Mouse (Mus musculus) neural tube, embryonic 12.5 days (tissue): Measurements from ENCODE around the gene Slc35f5. TPM values are rescaled to one million over a fixed set of nuclear protein-coding genes. Genes with fewer than 3 reads are reported as not detected.
A peak's percentile ranks its signal among the peaks of the same experiment; 100 is the strongest.
"Not testable (repeated sequence)": the region's sequence is repeated elsewhere in the genome, so short reads cannot be mapped to it uniquely, and the experiment has no call there.

Source experiments
- ATAC-seq: fragments of 200-750 bp; cut with Nextera tagmentation; 2 replicates; pipeline ENCODE4 v1.8.0; 2017; ENCODE audit warnings: low read depth, mild to moderate bottlenecking, moderate TSS enrichment, moderate library complexity; ENCODE audit not compliant: low FRiP score
- H3K27ac ChIP-seq: fragments of 300-500 bp; sonication (generic); 2 replicates; pipeline ENCODE4 v1.5.1; 2016
- H3K27me3 ChIP-seq: fragments of 300-500 bp; sonication (generic); replicated peaks from 2 replicates; pipeline ENCODE4 v1.6.1; 2016; ENCODE audit warnings: mild to moderate bottlenecking
- H3K36me3 ChIP-seq: fragments of 300-500 bp; sonication (generic); 2 replicates; pipeline ENCODE4 v1.6.1; 2016; ENCODE audit warnings: mild to moderate bottlenecking
- H3K4me1 ChIP-seq: fragments of 300-500 bp; sonication (generic); 2 replicates; pipeline ENCODE4 v1.6.1; 2016
- H3K4me2 ChIP-seq: fragments of 300-500 bp; sonication (generic); replicated peaks from 2 replicates; pipeline ENCODE4 v1.6.1; 2016; ENCODE audit warnings: mild to moderate bottlenecking
- H3K4me3 ChIP-seq: fragments of 300-500 bp; sonication (generic); 2 replicates; pipeline ENCODE4 v1.5.1; 2016
- H3K9ac ChIP-seq: fragments of 300-500 bp; sonication (generic); 2 replicates; pipeline ENCODE4 v1.6.1; 2016; ENCODE audit warnings: mild to moderate bottlenecking
- H3K9me3 ChIP-seq: fragments of 300-500 bp; sonication (generic); 2 replicates; pipeline ENCODE4 v1.6.1; 2016; ENCODE audit warnings: mild to moderate bottlenecking
- WGBS: fragments of 180-500 bp; shearing (Covaris S2); methylation state at CpG from one replicate; pipeline ENCODE4 v1.1.7; 2016; 5-methylcytosine and 5-hydroxymethylcytosine counted together
- polyA plus RNA-seq: library from polyadenylated mRNA; unstranded; fragments of >200 nt; fragmentation: Nextera tagmentation; extraction: Ambion mirVana; gene quantifications from 2 replicates; pipeline ENCODE4 v1.2.1, GENCODE M21; 2016

The Slc35f5 gene
- 28.3 and 30.8 TPM in 2 replicates for polyA plus RNA-seq

DNA sequence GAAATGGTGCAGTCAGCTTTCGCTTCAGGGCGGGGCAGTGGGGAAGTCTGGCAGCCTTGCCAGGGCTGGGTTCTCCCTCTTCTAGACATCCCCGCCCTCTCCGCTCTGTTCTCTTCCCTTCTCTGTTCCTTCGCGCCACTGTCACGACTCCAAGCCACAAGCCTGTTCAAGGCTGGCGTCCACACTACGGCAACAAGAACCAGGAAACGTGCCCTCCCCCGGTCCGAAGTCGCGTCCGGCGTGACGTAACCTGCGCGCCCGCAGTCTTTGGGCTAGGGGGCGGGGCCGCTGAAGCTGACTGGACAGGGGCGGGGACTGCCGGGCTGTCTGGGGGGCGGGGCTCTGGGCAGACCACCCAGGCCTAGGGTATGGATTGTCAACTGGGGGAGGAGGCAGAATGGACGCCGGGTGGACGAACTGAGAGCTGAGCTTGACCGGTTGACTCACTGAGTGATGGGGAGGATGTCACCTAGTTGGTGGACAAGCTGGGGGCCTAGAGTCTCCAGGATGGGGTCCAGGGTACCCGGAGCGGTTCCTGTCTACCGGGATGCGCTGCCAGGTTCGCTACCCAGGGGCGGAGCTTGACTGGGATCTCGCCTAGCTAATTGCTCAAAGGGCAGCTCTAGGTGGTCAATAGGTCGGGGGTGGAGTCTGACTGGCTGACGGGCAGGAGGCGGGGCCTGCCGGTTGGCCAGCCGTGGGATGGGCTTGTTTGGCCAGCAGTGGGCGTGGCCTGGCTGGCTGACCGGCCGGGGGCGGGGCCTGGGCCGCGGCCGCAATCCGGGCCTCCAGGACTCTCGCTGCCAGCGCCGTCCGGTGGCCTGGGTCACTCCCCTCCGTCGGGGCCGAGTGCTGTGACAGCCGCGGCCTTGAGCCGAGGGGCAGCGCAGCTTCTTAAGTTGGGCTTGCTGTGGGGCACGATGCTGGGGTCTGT, at the start of gene Slc35f5:
TSS of gene Slc35f5 (plus strand) at position 337 of the 934 bp plus-strand sequence.
- Histone ChIP-seq H3K36me3 (no peaks in the 10 kb centered on the region), H3K27me3 (no peaks in the 10 kb centered on the region), H3K4me2 (peak within 1 kb of the TSS; percentile 76), H3K4me3 (peak within 1 kb of the TSS; percentile 74), H3K9me3 (no peaks in the 10 kb centered on the region), H3K9ac (peak within 1 kb of the TSS; percentile 89), H3K27ac (peak within 1 kb of the TSS; percentile 66), H3K4me1 (peaks cover 7% of the 10 kb centered on the region; the same call in 1 of the 2 replicates)
- ATAC-seq, result peak; percentile 96
- under 1% methylated on average over 60 of the region's 61 CpGs for WGBS

DNA sequence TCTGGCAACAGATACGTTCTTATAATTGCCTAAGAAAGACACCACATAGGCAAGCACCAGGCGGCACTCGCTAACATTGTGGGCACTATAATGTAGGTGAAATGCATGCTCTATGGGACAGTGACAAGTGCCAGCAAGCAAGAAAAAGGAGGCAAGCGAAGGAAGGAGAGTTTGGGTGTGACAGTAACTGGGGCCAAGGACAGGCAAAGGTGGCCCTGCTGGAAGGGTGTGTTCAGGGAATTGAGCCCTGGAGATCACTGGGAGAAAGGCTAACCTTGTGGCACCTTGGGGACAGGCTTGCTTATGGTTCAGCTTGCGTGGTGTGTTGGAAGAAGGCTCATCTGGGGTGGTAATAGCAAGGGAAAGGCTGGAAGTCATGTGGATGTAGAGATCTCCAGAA, 45.7 kb upstream of the Slc35f5 start:
- WGBS, result 88% methylated on average over 5 of the region's 5 CpGs
- Histone ChIP-seq H3K36me3 (no peaks in the 10 kb centered on the region), H3K4me2 (no peak overlapping the region), H3K4me3 (no peak overlapping the region), H3K27me3 (no peaks in the 10 kb centered on the region), H3K9me3 (no peaks in the 10 kb centered on the region), H3K27ac (no peak overlapping the region), H3K4me1 (no peaks in the 10 kb centered on the region), H3K9ac (no peak overlapping the region)
- no peak for ATAC-seq

DNA sequence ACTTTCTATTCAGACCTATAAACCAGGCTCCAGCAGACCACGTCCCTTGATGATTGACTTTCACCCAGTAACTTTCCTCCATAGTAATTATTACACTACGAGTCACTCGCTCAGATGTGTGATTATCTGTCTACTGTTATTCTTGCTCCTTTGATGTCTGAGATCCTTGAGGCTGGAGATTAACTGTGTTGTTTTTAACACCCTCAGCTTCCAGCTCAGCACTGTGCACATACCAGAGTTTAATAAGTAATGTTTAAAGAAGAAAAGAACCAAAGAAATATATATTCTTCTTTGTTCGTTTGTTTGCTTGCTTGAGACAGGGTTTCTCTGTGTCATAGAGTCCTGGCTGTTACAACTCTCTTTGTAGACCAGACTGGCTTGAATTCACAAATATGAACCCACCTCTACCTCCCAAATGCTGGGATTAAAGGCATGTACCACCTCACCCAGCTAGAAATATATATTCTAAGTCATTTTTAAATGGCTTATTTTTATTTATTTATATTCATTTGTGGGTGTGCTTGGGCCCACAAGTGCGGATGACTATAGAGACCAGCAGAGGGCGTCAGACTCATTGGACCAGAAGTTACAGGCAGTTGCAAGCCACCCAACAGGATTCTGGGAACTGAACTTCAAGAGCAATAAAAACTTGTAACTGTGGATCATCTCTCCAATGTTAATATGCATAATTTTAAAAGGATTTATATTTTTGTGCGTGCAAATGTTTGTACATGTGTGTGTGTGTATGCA, 43.3 kb upstream of the Slc35f5 start:
- no peak for ATAC-seq
- Histone ChIP-seq H3K36me3 (no peaks in the 10 kb centered on the region), H3K27me3 (no peaks in the 10 kb centered on the region), H3K4me2 (no peak overlapping the region), H3K9me3 (no peaks in the 10 kb centered on the region), H3K9ac (no peak overlapping the region), H3K4me1 (no peaks in the 10 kb centered on the region), H3K27ac (no peak overlapping the region), H3K4me3 (no peak overlapping the region)
- 78% methylated on average over 7 of the region's 7 CpGs for WGBS

DNA sequence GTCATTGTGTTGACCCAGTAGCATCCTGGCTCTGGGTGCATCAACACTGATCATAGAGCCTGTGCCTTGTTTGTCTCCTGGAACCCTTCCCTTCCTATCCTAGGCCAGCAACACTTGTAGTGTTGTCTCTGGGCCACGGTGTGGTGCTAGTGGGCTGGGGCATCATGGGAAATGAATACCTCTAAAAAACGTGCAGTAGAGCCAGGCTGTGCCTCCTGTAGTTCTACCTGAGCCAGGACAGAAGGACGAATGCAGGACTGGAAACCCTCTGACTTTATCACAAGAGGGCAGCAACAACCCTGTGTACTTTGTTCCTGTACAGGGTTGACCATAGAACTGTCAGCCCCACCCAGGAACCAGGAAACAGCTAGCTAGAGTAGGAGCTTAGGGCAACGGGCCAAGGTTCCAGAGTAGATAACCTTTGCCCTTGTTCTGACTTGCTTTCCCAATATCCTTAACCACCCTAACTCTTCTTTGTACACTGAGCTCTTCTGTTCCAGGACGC, 41.2 kb upstream of the Slc35f5 start:
- 63% methylated on average over 5 of the region's 5 CpGs for WGBS

DNA sequence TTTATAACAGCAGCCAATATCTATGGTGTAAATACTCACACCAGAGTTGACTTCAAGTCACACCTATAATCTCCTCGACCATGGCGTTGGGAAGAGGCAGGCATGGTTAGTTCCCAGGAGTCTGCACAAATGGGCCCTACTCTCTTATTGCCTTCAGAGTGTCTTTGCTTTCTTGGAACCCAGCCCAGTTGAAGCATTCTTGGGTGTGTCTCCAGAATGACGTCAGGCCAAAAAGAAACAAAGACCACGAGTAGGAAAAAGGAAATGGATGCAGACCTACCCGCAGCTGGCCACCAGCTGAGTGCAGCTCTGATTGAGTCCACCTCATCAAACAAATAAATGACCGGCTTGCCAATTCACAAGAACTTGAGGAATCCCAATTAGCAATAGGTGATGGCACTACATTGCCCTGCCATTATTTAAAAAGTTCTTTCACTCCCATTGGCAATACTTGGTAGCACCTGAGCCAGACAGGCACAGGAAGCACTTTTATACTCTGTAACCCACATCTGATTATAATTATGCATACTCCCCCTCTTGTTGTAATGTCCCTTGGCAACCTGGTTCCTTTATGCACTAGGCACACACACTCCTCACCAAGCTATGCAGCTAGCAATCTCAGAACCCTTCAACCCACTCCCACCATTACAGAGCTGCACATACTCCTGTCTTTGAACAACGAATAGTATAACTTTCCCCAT, 34.3 kb upstream of the Slc35f5 start:
- Histone ChIP-seq H3K4me3 (no peak overlapping the region), H3K9ac (no peak overlapping the region), H3K4me2 (no peak overlapping the region), H3K4me1 (no peaks in the 10 kb centered on the region), H3K27ac (no peak overlapping the region), H3K9me3 (no peaks in the 10 kb centered on the region), H3K36me3 (no peaks in the 10 kb centered on the region), H3K27me3 (no peaks in the 10 kb centered on the region)
- 69% methylated on average over 7 of the region's 7 CpGs for whole genome bisulfite sequencing
- no peak for ATAC-seq

More for the DNA sequence above, 41.2 kb upstream of the Slc35f5 start:
- Histone ChIP-seq H3K27me3 (no peaks in the 10 kb centered on the region), H3K27ac (no peak overlapping the region), H3K4me2 (no peak overlapping the region), H3K9me3 (no peaks in the 10 kb centered on the region), H3K9ac (no peak overlapping the region), H3K4me3 (no peak overlapping the region), H3K36me3 (no peaks in the 10 kb centered on the region), H3K4me1 (no peaks in the 10 kb centered on the region)
- no peak for ATAC-seq

DNA sequence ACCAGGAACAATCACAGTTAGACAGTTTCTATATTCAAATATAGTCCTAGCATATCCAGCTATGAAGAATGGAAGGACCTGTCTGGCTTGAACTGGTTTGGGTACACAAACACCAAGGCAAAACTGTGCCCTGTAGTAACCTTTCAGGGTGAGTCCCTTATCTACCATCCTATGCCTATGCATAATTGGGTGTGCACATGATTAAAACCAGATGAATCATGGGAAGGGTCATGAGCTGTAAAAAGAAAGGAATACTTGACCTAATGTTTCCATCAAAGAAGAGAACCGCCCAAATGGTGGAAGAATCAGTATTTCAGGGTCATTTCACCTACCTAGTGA, 33.8 kb upstream of the Slc35f5 start:
- H3K27ac ChIP-seq, result no peak overlapping the region
- no peak for ATAC-seq
- 92% methylated on average over 1 of the region's 1 CpGs for WGBS
- no peaks in the 10 kb centered on the region for H3K4me1 ChIP-seq
- H3K4me3 ChIP-seq, result no peak overlapping the region
- H3K27me3 ChIP-seq, result no peaks in the 10 kb centered on the region
- no peak overlapping the region for H3K9ac ChIP-seq
- H3K9me3 ChIP-seq, result no peaks in the 10 kb centered on the region
- no peak overlapping the region for H3K4me2 ChIP-seq
- H3K36me3 ChIP-seq, result no peaks in the 10 kb centered on the region

DNA sequence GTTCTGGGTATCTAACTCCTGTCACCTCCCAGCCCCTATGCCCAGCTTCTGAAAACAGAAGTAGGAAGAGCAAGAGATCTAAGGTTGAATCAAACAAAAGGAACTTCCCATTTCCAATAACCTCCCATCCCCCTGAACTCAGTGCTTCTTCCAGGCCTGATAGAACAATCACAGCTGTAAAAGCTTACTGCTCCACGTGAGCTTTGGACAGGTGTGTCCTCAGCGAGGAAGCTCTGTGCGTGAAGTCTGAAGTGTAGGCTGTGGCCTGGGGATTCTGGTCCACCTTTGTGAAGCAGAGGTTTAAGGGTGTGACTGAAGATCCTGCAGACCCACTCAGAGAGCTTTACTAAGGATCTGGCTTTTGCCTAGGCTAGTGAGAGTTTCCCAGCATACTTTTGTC, 33.0 kb upstream of the Slc35f5 start:
- no peak overlapping the region for H3K4me2 ChIP-seq
- 82% methylated on average over 3 of the region's 3 CpGs for WGBS
- no peaks in the 10 kb centered on the region for H3K4me1 ChIP-seq
- no peak overlapping the region for H3K9ac ChIP-seq
- H3K4me3 ChIP-seq, result no peak overlapping the region
- H3K9me3 ChIP-seq, result no peaks in the 10 kb centered on the region
- H3K27me3 ChIP-seq, result no peaks in the 10 kb centered on the region
- no peaks in the 10 kb centered on the region for H3K36me3 ChIP-seq
- H3K27ac ChIP-seq, result no peak overlapping the region
- no peak for ATAC-seq

DNA sequence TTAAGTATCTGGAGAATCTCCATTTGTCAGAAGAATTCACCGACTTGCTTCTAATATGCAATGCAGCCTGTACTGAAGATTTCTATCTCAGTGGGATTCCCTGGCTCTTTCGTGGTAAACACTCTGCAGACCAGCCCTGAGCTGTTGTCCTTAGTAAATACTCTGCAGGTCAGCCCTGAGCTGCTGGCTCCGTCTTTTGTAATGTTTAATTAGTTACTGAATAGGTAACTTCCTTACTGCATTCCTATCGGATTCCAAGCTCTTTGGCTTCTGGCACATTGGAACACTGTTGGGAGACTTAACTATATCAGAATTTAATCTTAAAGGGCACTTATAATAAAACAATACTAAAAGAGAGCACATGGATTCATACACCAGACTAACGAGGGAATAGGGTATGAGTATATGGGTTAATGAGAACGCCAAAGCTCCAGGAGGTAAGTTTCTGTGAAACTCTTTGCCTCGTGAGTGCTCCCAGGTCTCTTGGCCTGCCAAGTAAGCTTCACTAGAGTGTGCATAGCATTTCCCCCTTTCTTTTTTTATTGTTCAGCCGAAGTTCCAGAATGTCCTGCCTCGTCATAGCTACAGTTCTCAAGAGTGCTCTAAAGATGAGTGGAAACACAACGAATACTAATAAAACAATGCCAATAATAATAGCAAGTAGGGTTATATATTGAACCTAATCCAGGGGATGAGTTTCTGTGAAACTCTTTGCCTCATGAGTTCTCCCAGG, 27.0 kb upstream of the Slc35f5 start:
- H3K4me1 ChIP-seq, H3K4me3 ChIP-seq, H3K27ac ChIP-seq, ATAC-seq, H3K36me3 ChIP-seq, H3K27me3 ChIP-seq, H3K4me2 ChIP-seq, H3K9me3 ChIP-seq, H3K9ac ChIP-seq: not testable (repeated sequence)
- 81% methylated on average over 10 of the region's 10 CpGs for WGBS

DNA sequence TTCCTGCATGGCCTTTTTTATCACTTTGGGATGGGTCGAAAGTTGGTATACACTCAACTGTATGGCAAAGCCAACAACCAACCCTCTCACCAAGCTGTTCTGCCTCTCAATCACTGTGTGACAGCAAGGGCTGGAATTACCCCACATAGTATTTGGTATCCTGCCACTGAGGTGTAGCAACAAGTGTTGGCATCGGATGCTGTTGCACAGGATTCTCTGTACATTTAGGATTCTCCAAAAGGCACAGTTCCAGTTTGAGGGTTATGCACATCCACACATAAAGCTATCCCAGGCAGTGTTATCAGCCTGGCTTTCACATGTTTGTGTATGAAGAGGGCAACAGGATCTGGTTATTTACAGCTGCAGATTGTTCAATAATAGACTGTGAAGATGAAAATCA, 23.3 kb upstream of the Slc35f5 start:
- Histone ChIP-seq H3K4me3 (no peak overlapping the region), H3K9me3 (no peaks in the 10 kb centered on the region), H3K27me3 (no peaks in the 10 kb centered on the region), H3K4me1 (no peaks in the 10 kb centered on the region), H3K4me2 (no peak overlapping the region), H3K9ac (no peak overlapping the region), H3K27ac (no peak overlapping the region), H3K36me3 (no peaks in the 10 kb centered on the region)
- ATAC-seq, result no peak
- 93% methylated on average over 2 of the region's 2 CpGs for WGBS

DNA sequence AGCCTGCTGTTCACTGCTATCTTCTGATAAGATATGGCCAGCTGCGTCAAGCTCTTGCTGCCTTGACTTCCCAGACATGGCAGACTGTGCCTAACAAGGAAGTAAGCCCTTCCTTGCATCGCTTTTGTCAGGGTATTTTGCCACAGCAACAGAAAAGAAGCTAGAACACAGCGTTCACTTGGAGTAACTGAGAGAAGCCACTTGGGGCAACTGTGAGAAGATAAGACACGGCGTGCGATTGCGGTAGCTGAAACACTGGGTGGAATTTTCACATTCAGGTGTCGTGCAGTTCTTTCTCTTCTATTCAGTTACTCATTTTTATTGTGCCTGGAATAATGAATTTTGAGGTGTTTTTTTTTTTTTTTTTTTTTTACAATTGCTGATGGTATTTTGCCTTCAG, 22.6 kb upstream of the Slc35f5 start:
- ATAC-seq, result no peak
- Histone ChIP-seq H3K36me3 (no peaks in the 10 kb centered on the region), H3K4me1 (no peaks in the 10 kb centered on the region), H3K4me3 (no peak overlapping the region), H3K4me2 (no peak overlapping the region), H3K27me3 (no peaks in the 10 kb centered on the region), H3K27ac (no peak overlapping the region), H3K9ac (no peak overlapping the region), H3K9me3 (no peaks in the 10 kb centered on the region)
- 91% methylated on average over 8 of the region's 8 CpGs for WGBS

DNA sequence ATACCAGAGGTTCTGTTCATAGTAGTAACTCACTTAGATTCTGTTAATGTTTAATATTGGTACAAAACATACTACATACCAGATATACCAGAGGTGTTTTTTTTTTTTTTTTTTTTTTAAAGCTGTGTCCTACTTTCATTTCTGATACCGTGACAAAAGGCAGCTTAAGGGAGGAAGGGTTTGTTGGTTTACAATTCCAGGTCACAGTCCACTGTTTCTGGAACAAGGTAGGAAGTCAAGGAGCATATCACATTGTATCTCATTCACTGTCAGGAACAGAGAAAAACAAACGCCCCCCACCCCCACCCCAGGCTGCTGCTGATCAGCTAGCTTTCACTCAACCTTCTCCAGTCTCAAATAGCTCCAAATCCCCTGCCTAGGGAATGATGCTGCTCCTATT, 21.1 kb upstream of the Slc35f5 start:
- H3K27ac ChIP-seq, result no peak overlapping the region
- ATAC-seq, result no peak
- no peaks in the 10 kb centered on the region for H3K27me3 ChIP-seq
- WGBS, result 91% methylated on average over 2 of the region's 2 CpGs
- no peak overlapping the region for H3K9ac ChIP-seq
- no peak overlapping the region for H3K4me3 ChIP-seq
- no peaks in the 10 kb centered on the region for H3K4me1 ChIP-seq
- H3K9me3 ChIP-seq, result no peaks in the 10 kb centered on the region
- no peak overlapping the region for H3K4me2 ChIP-seq
- no peaks in the 10 kb centered on the region for H3K36me3 ChIP-seq
